Mouse (Mus musculus) stomach, postnatal 0 days (tissue): Measurements from ENCODE around the gene Rab11fip5.

Experiments
- CTCF ChIP-seq: IDR thresholded peaks from 2 replicates; pipeline ENCODE4 v1.5.1; 2016; ENCODE audit warnings: antibody characterized with exemption, low read depth, mild to moderate bottlenecking, moderate library complexity
- EP300 ChIP-seq: optimal IDR thresholded peaks from 2 replicates; pipeline ENCODE3; 2016; ENCODE audit warnings: antibody characterized with exemption

- TF ChIP-seq EP300 (no peak), CTCF (no peak)
These were observed 3.4 kb upstream of the Rab11fip5 start for GRCm38 (mm10) chr6:85377876-85378275.
